Mouse (Mus musculus) thymus, adult 18-20 months (tissue): ENCODE data around the gene Pfkfb3.
"Not testable (repeated sequence)": the region's sequence is repeated elsewhere in the genome, so short reads cannot be mapped to it uniquely, and the experiment has no call there.

Experiments used
- DNase-seq, 2 experiments: peaks; one replicate each; pipeline ENCODE4 v3.0.0; 2022; ENCODE audit warnings: mixed read lengths in 2 of 2

Pfkfb3 gene

GRCm38 (mm10) chr2:11548508-11548907 is 5.4 kb downstream of the Pfkfb3 start:
- DNase-seq = peak in 1 of 2 experiments; percentile 15

GRCm38 (mm10) chr2:11547609-11548008 is 6.3 kb downstream of the Pfkfb3 start:
- peak; percentile 25 to 58 for DNase-seq

- no peak for DNase-seq
These were observed 7.8 kb downstream of the Pfkfb3 start for GRCm38 (mm10) chr2:11546091-11546490.

GRCm38 (mm10) chr2:11545380-11545779 is 8.5 kb downstream of the Pfkfb3 start:
- DNase-seq = no peak

- DNase-seq = no peak
These were observed 9.5 kb downstream of the Pfkfb3 start for GRCm38 (mm10) chr2:11544342-11544741.

- DNase-seq = no peak
These were observed 10.7 kb downstream of the Pfkfb3 start for GRCm38 (mm10) chr2:11543158-11543557.

GRCm38 (mm10) chr2:11542640-11543039 is 11.2 kb downstream of the Pfkfb3 start:
- peak in 1 of 2 experiments; percentile 36 for DNase-seq

GRCm38 (mm10) chr2:11542121-11542520 is 11.8 kb downstream of the Pfkfb3 start:
- no peak for DNase-seq

- DNase-seq = not testable (repeated sequence)
These were observed 12.3 kb downstream of the Pfkfb3 start for GRCm38 (mm10) chr2:11541528-11541927.

GRCm38 (mm10) chr2:11535966-11536365 is 17.9 kb downstream of the Pfkfb3 start:
- DNase-seq = no peak

GRCm38 (mm10) chr2:11535412-11535928 is 18.4 kb downstream of the Pfkfb3 start:
- DNase-seq = peak; percentile 70 to 78

GRCm38 (mm10) chr2:11534826-11535225 is 19.1 kb downstream of the Pfkfb3 start:
- peak in 1 of 2 experiments; percentile 8 for DNase-seq

- DNase-seq = no peak
These were observed 23.8 kb downstream of the Pfkfb3 start for GRCm38 (mm10) chr2:11530101-11530500.

- no peak for DNase-seq
These were observed 27.8 kb downstream of the Pfkfb3 start for GRCm38 (mm10) chr2:11526063-11526462.

GRCm38 (mm10) chr2:11524736-11525135 is 29.1 kb downstream of the Pfkfb3 start:
- no peak for DNase-seq

GRCm38 (mm10) chr2:11521758-11522157 is 32.1 kb downstream of the Pfkfb3 start:
- DNase-seq = no peak

- DNase-seq = no peak
These were observed 33.1 kb downstream of the Pfkfb3 start for GRCm38 (mm10) chr2:11520786-11521185.

- no peak for DNase-seq
These were observed 38.0 kb downstream of the Pfkfb3 start for GRCm38 (mm10) chr2:11515828-11516227.

- DNase-seq = no peak
These were observed 40.6 kb downstream of the Pfkfb3 start for GRCm38 (mm10) chr2:11513057-11513967.

- no peak for DNase-seq
These were observed 41.8 kb downstream of the Pfkfb3 start for GRCm38 (mm10) chr2:11512127-11512526.

GRCm38 (mm10) chr2:11503736-11504135 is 50.1 kb downstream of the Pfkfb3 start:
- no peak for DNase-seq

- DNase-seq = peak; percentile 77 to 82
These were observed 50.9 kb downstream of the Pfkfb3 start for GRCm38 (mm10) chr2:11502901-11503431.

GRCm38 (mm10) chr2:11502255-11502765 is 51.6 kb downstream of the Pfkfb3 start:
- DNase-seq = peak in 1 of 2 experiments; percentile 20
